Mouse (Mus musculus) forebrain, embryonic 14.5 days (tissue): ENCODE measurements around the gene Cnbp. TPM values are rescaled to one million over a fixed set of nuclear protein-coding genes. Genes with fewer than 3 reads are reported as not detected.

Experiments
- ATAC-seq: fragments of 200-750 bp; cut with Nextera tagmentation; 2 replicates; pipeline ENCODE4 v1.8.0; 2017; ENCODE audit warnings: mild to moderate bottlenecking, moderate library complexity
- DNase-seq: peaks from one replicate; pipeline ENCODE4 v3.0.0-alpha.2; 2015; ENCODE audit warnings: low spot score
- H3K27ac ChIP-seq: fragments of 300-500 bp; sonication (generic); 2 replicates; pipeline ENCODE4 v1.5.1; 2014; ENCODE audit warnings: low read depth, mild to moderate bottlenecking, control low read depth, low read length, moderate library complexity
- H3K27me3 ChIP-seq: fragments of 300-500 bp; sonication (generic); replicated peaks from 2 replicates; pipeline ENCODE4 v1.6.1; 2014; ENCODE audit warnings: low read length, control low read depth, mixed read lengths; ENCODE audit not compliant: control insufficient read depth, insufficient read depth
- H3K36me3 ChIP-seq: fragments of 300-500 bp; sonication (generic); 2 replicates; pipeline ENCODE4 v1.6.1; 2014; ENCODE audit warnings: low read length, control low read depth; ENCODE audit not compliant: control insufficient read depth, insufficient read depth
- H3K4me1 ChIP-seq: fragments of 300-500 bp; sonication (generic); 2 replicates; pipeline ENCODE4 v1.6.1; 2014; ENCODE audit warnings: antibody characterized with exemption, low read length, control low read depth; ENCODE audit not compliant: control insufficient read depth, insufficient read depth
- H3K4me2 ChIP-seq: fragments of 300-500 bp; sonication (generic); 2 replicates; pipeline ENCODE4 v1.6.1; 2014; ENCODE audit warnings: mild to moderate bottlenecking, control low read depth, low read length
- H3K4me3 ChIP-seq: fragments of 300-500 bp; sonication (generic); 2 replicates; pipeline ENCODE4 v1.5.1; 2014; ENCODE audit warnings: low read depth, low read length, control low read depth
- H3K9ac ChIP-seq: fragments of 300-500 bp; sonication (generic); 2 replicates; pipeline ENCODE4 v1.6.1; 2014; ENCODE audit warnings: mild to moderate bottlenecking, low read length, control low read depth, moderate library complexity
- H3K9me3 ChIP-seq: fragments of 300-500 bp; sonication (generic); replicated peaks from 2 replicates; pipeline ENCODE4 v1.6.1; 2016; ENCODE audit warnings: low read length, control low read depth, mixed read lengths; ENCODE audit not compliant: control insufficient read depth
- WGBS: fragments of 180-500 bp; shearing (Covaris S2); extraction: QIAGEN DNeasy Blood & Tissue Kit; methylation state at CpG from one replicate; pipeline ENCODE4 v1.1.7; 2014; 5-methylcytosine and 5-hydroxymethylcytosine counted together
- polyA plus RNA-seq: library from polyadenylated mRNA; unstranded; fragments of >200 nt; fragmentation: Nextera tagmentation; extraction: Ambion mirVana; gene quantifications from 2 replicates; pipeline ENCODE4 v1.2.1, GENCODE M21; 2014

Cnbp gene
- 808 and 818 TPM in 2 replicates for polyA plus RNA-seq

- peaks cover 12% of the 10 kb centered on the region for H3K4me1 ChIP-seq
- peak within 1 kb of the TSS; percentile 97 for H3K9ac ChIP-seq
- peak within 1 kb of the TSS; percentile 66 for H3K4me2 ChIP-seq
- ATAC-seq (peak; percentile 99), DNase-seq (peak; percentile 98)
- under 1% methylated on average over 54 of the region's 55 CpGs for WGBS
- H3K36me3 ChIP-seq: no peaks in the 10 kb centered on the region; the same call in 1 of the 2 replicates
- H3K4me3 ChIP-seq: peak within 1 kb of the TSS; percentile 100
- H3K27ac ChIP-seq: peak within 1 kb of the TSS; percentile 91
- H3K9me3 ChIP-seq: no peaks in the 10 kb centered on the region
- H3K27me3 ChIP-seq: no peaks in the 10 kb centered on the region
Measured at GRCm38 (mm10) chr6:87850900-87851614, at the start of gene Cnbp. TSS of gene Cnbp (minus strand) at chr6:87851106.

- H3K4me2 ChIP-seq: no peak overlapping the region
- ATAC-seq: no peak
- no peak overlapping the region for H3K4me3 ChIP-seq
- H3K27me3 ChIP-seq: no peaks in the 10 kb centered on the region
- WGBS: 96% methylated on average over 10 of the region's 10 CpGs
- no peaks in the 10 kb centered on the region for H3K4me1 ChIP-seq
- H3K27ac ChIP-seq: no peak overlapping the region
- DNase-seq: no peak
- H3K9ac ChIP-seq: no peak overlapping the region
- H3K36me3 ChIP-seq: peaks cover 95% of the 10 kb centered on the region
- H3K9me3 ChIP-seq: no peaks in the 10 kb centered on the region
Measured at GRCm38 (mm10) chr6:87898028-87898427, 47.1 kb upstream of the Cnbp start.

- Histone ChIP-seq H3K27ac (no peak overlapping the region), H3K9me3 (no peaks in the 10 kb centered on the region), H3K4me2 (no peak overlapping the region), H3K4me1 (peaks cover 1% of the 10 kb centered on the region; the same call in 1 of the 2 replicates), H3K36me3 (peaks cover 95% of the 10 kb centered on the region), H3K9ac (no peak overlapping the region), H3K27me3 (no peaks in the 10 kb centered on the region), H3K4me3 (no peak overlapping the region)
- 94% methylated on average over 7 of the region's 7 CpGs for WGBS
- DNase-seq: no peak
- no peak for ATAC-seq
Measured at GRCm38 (mm10) chr6:87893931-87894330, 43.0 kb upstream of the Cnbp start.

GRCm38 (mm10) chr6:87887594-87888233 lies 36.8 kb upstream of the Cnbp start, which contains the start of gene Copg1:
TSS of gene Copg1 (plus strand) at chr6:87887814.
- peak within 1 kb of the TSS; percentile 91 for H3K9ac ChIP-seq
- peak; percentile 96 for ATAC-seq
- H3K4me2 ChIP-seq: peak within 1 kb of the TSS; percentile 93
- no peaks in the 10 kb centered on the region for H3K9me3 ChIP-seq
- no peaks in the 10 kb centered on the region for H3K27me3 ChIP-seq
- WGBS: under 1% methylated on average over 31 of the region's 31 CpGs
- H3K4me3 ChIP-seq: peak within 1 kb of the TSS; percentile 77
- peaks cover 8% of the 10 kb centered on the region for H3K4me1 ChIP-seq
- peaks cover 37% of the 10 kb centered on the region for H3K36me3 ChIP-seq
- DNase-seq: peak; percentile 99
- peak within 1 kb of the TSS; percentile 63; the same call in 1 of the 2 replicates for H3K27ac ChIP-seq

GRCm38 (mm10) chr6:87886721-87887120 lies 35.8 kb upstream of the Cnbp start:
- no peaks in the 10 kb centered on the region for H3K27me3 ChIP-seq

GRCm38 (mm10) chr6:87882816-87883215 lies 31.9 kb upstream of the Cnbp start:
- 53% methylated on average over 4 of the region's 4 CpGs for WGBS
- Histone ChIP-seq H3K9me3 (no peaks in the 10 kb centered on the region), H3K27me3 (no peaks in the 10 kb centered on the region), H3K36me3 (no peaks in the 10 kb centered on the region), H3K9ac (no peak overlapping the region), H3K27ac (no peak overlapping the region), H3K4me2 (no peak overlapping the region), H3K4me3 (no peak overlapping the region), H3K4me1 (no peaks in the 10 kb centered on the region)
- ATAC-seq (no peak), DNase-seq (peak; percentile 41)

More at GRCm38 (mm10) chr6:87886721-87887120, 35.8 kb upstream of the Cnbp start:
- Histone ChIP-seq H3K4me3 (no peak overlapping the region), H3K27ac (no peak overlapping the region), H3K4me1 (peaks cover 8% of the 10 kb centered on the region), H3K4me2 (no peak overlapping the region), H3K36me3 (peaks cover 27% of the 10 kb centered on the region), H3K9me3 (no peaks in the 10 kb centered on the region), H3K9ac (no peak overlapping the region)
- DNase-seq: no peak
- no peak for ATAC-seq
- 95% methylated on average over 1 of the region's 1 CpGs for WGBS

- Histone ChIP-seq H3K9me3 (no peaks in the 10 kb centered on the region), H3K4me3 (no peak overlapping the region), H3K27ac (no peak overlapping the region), H3K9ac (no peak overlapping the region), H3K4me2 (no peak overlapping the region), H3K36me3 (no peaks in the 10 kb centered on the region), H3K4me1 (no peaks in the 10 kb centered on the region), H3K27me3 (no peaks in the 10 kb centered on the region)
- ATAC-seq: no peak
- DNase-seq: no peak
- WGBS: 79% methylated on average over 3 of the region's 3 CpGs
Measured at GRCm38 (mm10) chr6:87882221-87882620, 31.3 kb upstream of the Cnbp start.

- H3K4me1 ChIP-seq: no peaks in the 10 kb centered on the region
- 80% methylated on average over 3 of the region's 3 CpGs for WGBS
- no peaks in the 10 kb centered on the region for H3K9me3 ChIP-seq
- H3K4me3 ChIP-seq: no peak overlapping the region
- ATAC-seq: no peak
- no peak overlapping the region for H3K4me2 ChIP-seq
- DNase-seq: no peak
- H3K27me3 ChIP-seq: no peaks in the 10 kb centered on the region
- H3K27ac ChIP-seq: no peak overlapping the region
- H3K36me3 ChIP-seq: no peaks in the 10 kb centered on the region
- no peak overlapping the region for H3K9ac ChIP-seq
Measured at GRCm38 (mm10) chr6:87879628-87880027, 28.7 kb upstream of the Cnbp start.

- 68% methylated on average over 4 of the region's 4 CpGs for WGBS
- H3K4me2 ChIP-seq: no peak overlapping the region
- no peaks in the 10 kb centered on the region for H3K4me1 ChIP-seq
- H3K27ac ChIP-seq: no peak overlapping the region
- no peaks in the 10 kb centered on the region for H3K27me3 ChIP-seq
- DNase-seq (no peak), ATAC-seq (no peak)
- no peak overlapping the region for H3K9ac ChIP-seq
- no peak overlapping the region for H3K4me3 ChIP-seq
- H3K9me3 ChIP-seq: no peaks in the 10 kb centered on the region
- no peaks in the 10 kb centered on the region for H3K36me3 ChIP-seq
Measured at GRCm38 (mm10) chr6:87879010-87879409, 28.1 kb upstream of the Cnbp start.
